Mouse (Mus musculus): ENCODE results near the gene Hspbap1. TPM values are rescaled to one million over a fixed set of nuclear protein-coding genes. Genes with fewer than 3 reads are reported as not detected.

The Hspbap1 gene
- polyA plus RNA-seq, 1 experiment from 2014 or later: 16.1 TPM

DNA sequence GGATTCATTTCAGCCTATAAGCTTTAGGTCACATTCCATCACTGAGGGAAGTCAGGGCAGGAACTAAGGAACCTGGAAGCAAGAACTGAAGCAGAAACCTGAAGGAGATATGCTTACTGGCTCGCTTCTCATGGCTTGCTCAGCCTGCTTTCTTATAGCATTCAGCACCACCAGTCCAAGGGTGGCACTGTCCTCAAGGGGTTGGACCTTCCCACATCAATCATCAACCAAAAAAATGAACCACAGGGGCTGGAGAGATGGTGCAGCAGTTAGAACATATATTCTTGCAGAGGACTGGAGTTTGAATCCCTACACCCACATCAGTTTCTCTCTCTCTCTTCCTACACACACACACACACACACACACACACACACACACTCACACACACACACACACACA, 5.2 kb upstream of the Hspbap1 start:
- peak overlapping the region; percentile 31; the same call in 1 of the 2 replicates for H3K4me2 ChIP-seq
- H3K9ac ChIP-seq: peak overlapping the region; percentile 29; the same call in 1 of the 2 replicates
- peak overlapping the region; percentile 91 for H3K27ac ChIP-seq (replicated peaks)
- 23% methylated on average over 1 of the region's 1 CpGs for WGBS (ENCODE audit: insufficient replicate concordance)
- no peaks in the 10 kb centered on the region for H3K9me3 ChIP-seq (replicated peaks)
- no peak overlapping the region for H3K4me3 ChIP-seq (replicated peaks)
- peaks cover 86% of the 10 kb centered on the region for H3K4me1 ChIP-seq (replicated peaks)
- ATAC-seq (ENCODE audit: insufficient read depth): no peak
- H3K27me3 ChIP-seq: no peaks in the 10 kb centered on the region
- H3K36me3 ChIP-seq (replicated peaks): no peaks in the 10 kb centered on the region

DNA sequence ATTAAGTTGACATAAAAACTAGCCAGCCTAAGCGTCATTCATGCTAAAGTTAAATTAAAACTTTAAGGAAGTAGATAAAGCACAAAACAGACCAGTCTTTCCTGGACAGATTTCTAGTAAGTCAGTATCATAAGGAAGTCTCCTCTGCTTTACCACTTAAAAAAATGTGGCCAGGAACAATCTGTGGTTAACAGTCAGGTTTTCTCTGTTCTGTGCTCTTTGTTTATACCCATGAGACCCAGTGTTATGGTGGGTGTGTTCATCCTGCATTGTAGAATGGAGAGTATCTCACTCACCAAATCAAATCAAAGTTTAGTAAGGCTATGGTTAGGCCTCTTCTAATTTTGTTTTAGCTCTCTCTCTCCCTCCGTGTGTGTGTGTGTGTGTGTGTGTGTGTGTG, 4.7 kb upstream of the Hspbap1 start:
- peaks cover 82% of the 10 kb centered on the region for H3K4me1 ChIP-seq (replicated peaks)
- H3K4me3 ChIP-seq (replicated peaks): no peak overlapping the region
- H3K27ac ChIP-seq (replicated peaks): peak overlapping the region; percentile 91; the same call in 1 of the 2 replicates
- ATAC-seq (ENCODE audit: insufficient read depth): no peak
- no peaks in the 10 kb centered on the region for H3K9me3 ChIP-seq (replicated peaks)
- no peak overlapping the region for H3K9ac ChIP-seq
- H3K4me2 ChIP-seq: peak overlapping the region; percentile 19; the same call in 1 of the 2 replicates
- no peaks in the 10 kb centered on the region for H3K36me3 ChIP-seq (replicated peaks)
- WGBS (ENCODE audit: insufficient replicate concordance): 29% methylated on average over 2 of the region's 2 CpGs
- H3K27me3 ChIP-seq: no peaks in the 10 kb centered on the region

DNA sequence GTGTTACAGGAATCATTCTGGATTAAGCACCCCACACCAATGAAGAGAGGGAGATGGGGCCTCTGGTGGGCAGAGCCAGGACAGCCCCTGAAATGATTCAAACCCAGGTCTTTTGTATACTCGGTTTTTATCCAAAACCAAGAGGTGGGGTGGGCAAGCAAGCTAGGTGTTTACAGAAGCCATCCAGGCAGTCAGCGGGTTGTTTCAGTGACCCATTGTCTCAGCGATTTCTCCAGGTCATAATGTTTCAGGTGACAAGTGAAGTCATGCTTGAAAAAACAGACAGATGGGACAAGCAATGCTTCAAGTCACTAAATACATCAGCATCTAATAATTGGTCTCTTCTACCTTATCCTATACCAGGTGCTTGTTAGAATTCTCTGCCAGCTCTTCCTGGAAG, 3.8 kb upstream of the Hspbap1 start:
- 75% methylated on average over 3 of the region's 3 CpGs for WGBS (ENCODE audit: insufficient replicate concordance)

DNA sequence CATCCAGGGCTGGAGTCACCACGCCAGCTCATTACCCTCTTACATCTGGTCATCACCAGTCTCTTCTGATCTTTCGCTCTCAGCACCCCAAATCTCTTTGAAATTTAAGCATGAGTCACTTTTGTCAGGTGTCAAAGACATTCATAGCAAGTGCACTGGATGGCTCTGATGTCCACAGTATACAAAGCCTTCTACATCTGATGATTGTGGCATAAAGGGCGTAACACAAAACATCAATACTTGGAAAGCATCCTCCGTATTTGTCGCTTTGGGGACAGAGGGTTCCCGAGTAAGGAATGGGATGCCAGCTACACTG, 1.7 kb upstream of the Hspbap1 start:
- no peaks in the 10 kb centered on the region for H3K9me3 ChIP-seq (replicated peaks)
- no peak for ATAC-seq (ENCODE audit: insufficient read depth)
- H3K36me3 ChIP-seq (replicated peaks): peaks cover 9% of the 10 kb centered on the region
- no peaks in the 10 kb centered on the region for H3K27me3 ChIP-seq
- H3K4me3 ChIP-seq (replicated peaks): peak overlapping the region; percentile 82
- peak overlapping the region; percentile 97 for H3K9ac ChIP-seq
- peak overlapping the region; percentile 96 for H3K27ac ChIP-seq (replicated peaks)
- peaks cover 83% of the 10 kb centered on the region for H3K4me1 ChIP-seq (replicated peaks)
- WGBS (ENCODE audit: insufficient replicate concordance): 27% methylated on average over 6 of the region's 6 CpGs
- H3K4me2 ChIP-seq: peak overlapping the region; percentile 97

More for the DNA sequence above, 3.8 kb upstream of the Hspbap1 start:
- Histone ChIP-seq H3K4me2 (peak overlapping the region; percentile 97), H3K4me1 (replicated peaks) (peaks cover 86% of the 10 kb centered on the region), H3K36me3 (replicated peaks) (no peaks in the 10 kb centered on the region), H3K9me3 (replicated peaks) (no peaks in the 10 kb centered on the region), H3K9ac (no peak overlapping the region), H3K4me3 (replicated peaks) (no peak overlapping the region), H3K27ac (replicated peaks) (0 out of 2 replicates have a peak overlapping the region, but pooled peaks have one; percentile 10), H3K27me3 (no peaks in the 10 kb centered on the region)
- ATAC-seq (ENCODE audit: insufficient read depth): no peak

DNA sequence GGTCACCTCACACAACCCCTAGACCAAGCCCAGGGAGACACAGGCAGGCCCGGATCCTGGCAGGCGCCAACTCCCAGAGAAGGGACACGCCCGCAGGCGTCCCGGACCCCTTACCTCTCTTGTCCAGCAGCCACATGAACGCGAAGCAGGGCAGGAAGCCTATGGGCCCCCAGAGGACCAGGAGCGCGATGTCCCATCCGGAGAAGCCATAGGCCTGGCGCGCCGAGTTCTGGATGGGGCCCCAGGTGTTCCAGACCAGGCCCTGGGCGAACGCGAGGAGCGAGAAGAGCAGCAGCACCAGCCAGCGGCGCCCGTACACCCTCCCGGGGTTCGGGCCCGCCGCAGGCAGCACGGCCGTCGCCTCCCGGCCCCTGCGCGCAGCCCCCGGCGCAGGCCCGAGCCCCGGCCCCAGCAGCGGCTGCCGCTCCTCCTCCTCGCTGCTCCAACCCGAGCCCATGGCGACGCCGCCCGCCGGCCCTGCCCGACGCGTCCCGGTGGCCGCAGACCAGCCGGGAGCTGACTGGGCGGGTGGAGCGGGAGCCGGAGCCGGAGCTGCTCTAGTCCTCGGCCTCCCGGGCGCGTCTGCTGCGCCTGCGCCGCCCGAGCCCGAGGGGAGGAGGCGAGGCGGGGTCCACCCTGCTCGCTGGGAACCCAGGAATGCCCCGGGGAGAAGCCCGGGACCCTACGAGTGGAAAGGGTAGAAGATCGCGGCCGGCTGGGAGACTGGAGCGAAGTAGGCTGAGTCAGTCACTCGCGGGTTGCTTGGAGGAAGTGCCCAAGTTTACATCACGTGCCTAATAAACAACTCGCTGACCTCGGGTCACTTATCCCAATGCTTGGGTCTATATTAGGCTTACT, 1.2 kb upstream of the Hspbap1 start, which contains the start of gene Dirc2:
Dirc2 (minus strand) TSS at position 572 of the 858 bp plus-strand sequence.
- H3K27me3 ChIP-seq: no peaks in the 10 kb centered on the region
- WGBS (ENCODE audit: insufficient replicate concordance): under 1% methylated on average over 78 of the region's 78 CpGs
- H3K4me1 ChIP-seq (replicated peaks): peaks cover 77% of the 10 kb centered on the region
- ATAC-seq (ENCODE audit: insufficient read depth): peak; percentile 82
- peaks cover 9% of the 10 kb centered on the region for H3K36me3 ChIP-seq (replicated peaks)
- peak within 1 kb of the TSS; percentile 96 for H3K27ac ChIP-seq (replicated peaks)
- peak within 1 kb of the TSS; percentile 97 for H3K4me2 ChIP-seq
- peak within 1 kb of the TSS; percentile 97 for H3K9ac ChIP-seq
- peak within 1 kb of the TSS; percentile 82 for H3K4me3 ChIP-seq (replicated peaks)
- no peaks in the 10 kb centered on the region for H3K9me3 ChIP-seq (replicated peaks)

DNA sequence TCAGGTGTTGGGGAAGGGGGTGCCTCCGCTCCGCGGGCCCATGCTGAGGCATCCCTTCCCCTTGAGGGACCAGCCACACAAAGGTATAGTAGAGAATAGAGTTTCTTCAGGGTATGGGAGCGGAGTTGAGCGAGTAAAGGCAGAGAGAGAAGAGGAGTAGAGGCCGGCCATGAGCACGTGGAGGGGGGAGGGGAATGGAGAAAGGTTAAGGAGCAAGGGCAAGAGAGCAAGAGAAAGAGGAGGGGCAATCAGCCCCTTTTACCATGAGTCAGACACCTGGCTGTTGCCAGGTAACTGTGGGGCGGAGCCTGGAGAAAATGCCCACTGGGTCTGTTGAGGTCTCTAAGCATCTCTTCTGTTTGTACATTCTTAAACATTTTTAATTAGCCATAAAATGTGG, 966 bp downstream of the Hspbap1 start:
- ATAC-seq (ENCODE audit: insufficient read depth): no peak
- Histone ChIP-seq H3K27ac (replicated peaks) (peak overlapping the region; percentile 96; the same call in 1 of the 2 replicates), H3K9me3 (replicated peaks) (no peaks in the 10 kb centered on the region), H3K4me3 (replicated peaks) (peak overlapping the region; percentile 82), H3K4me1 (replicated peaks) (peaks cover 61% of the 10 kb centered on the region), H3K27me3 (no peaks in the 10 kb centered on the region), H3K9ac (peak overlapping the region; percentile 97), H3K36me3 (replicated peaks) (peaks cover 9% of the 10 kb centered on the region), H3K4me2 (peak overlapping the region; percentile 97)
- 37% methylated on average over 8 of the region's 8 CpGs for WGBS (ENCODE audit: insufficient replicate concordance)

- Histone ChIP-seq H3K27ac (replicated peaks) (peak overlapping the region; percentile 96; the same call in 1 of the 2 replicates), H3K9me3 (replicated peaks) (no peaks in the 10 kb centered on the region), H3K4me2 (peak overlapping the region; percentile 97), H3K36me3 (replicated peaks) (peaks cover 9% of the 10 kb centered on the region), H3K9ac (0 out of 2 replicates have a peak overlapping the region, but pooled peaks have one; percentile 97), H3K4me1 (replicated peaks) (peaks cover 58% of the 10 kb centered on the region), H3K27me3 (no peaks in the 10 kb centered on the region), H3K4me3 (replicated peaks) (peak overlapping the region; percentile 82)
- 76% methylated on average over 5 of the region's 5 CpGs for WGBS (ENCODE audit: insufficient replicate concordance)
- ATAC-seq (ENCODE audit: insufficient read depth): no peak
Measured at GRCm38 (mm10) chr16:35771606-35772005, 1.4 kb downstream of the Hspbap1 start.

DNA sequence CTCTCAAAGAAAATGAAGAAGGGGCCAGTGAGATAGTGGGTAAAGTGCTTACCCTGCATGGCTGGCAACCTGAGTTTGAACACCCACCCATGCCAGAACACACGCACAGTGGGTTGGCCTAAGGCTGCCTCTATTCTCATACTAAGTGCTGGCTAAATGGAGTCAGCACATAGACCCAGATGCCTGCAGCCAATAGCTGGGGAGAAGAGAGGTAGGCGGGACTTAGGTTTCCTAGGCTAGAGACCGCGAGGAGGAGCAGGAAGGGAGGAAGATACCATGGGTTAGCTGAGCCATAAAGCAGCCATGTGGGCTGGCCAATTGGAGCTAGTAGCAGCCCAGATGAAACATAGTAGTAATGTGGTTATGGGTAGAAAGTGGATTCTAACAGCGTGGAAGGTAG, 2.4 kb downstream of the Hspbap1 start:
- no peaks in the 10 kb centered on the region for H3K27me3 ChIP-seq
- peaks cover 9% of the 10 kb centered on the region for H3K36me3 ChIP-seq (replicated peaks)
- H3K9ac ChIP-seq: peak overlapping the region; percentile 19; the same call in 1 of the 2 replicates
- H3K4me3 ChIP-seq (replicated peaks): no peak overlapping the region
- no peak overlapping the region; the same call in 1 of the 2 replicates for H3K4me2 ChIP-seq
- no peak overlapping the region for H3K27ac ChIP-seq (replicated peaks)
- H3K4me1 ChIP-seq (replicated peaks): peaks cover 49% of the 10 kb centered on the region
- H3K9me3 ChIP-seq (replicated peaks): no peaks in the 10 kb centered on the region
- no peak for ATAC-seq (ENCODE audit: insufficient read depth)
- 64% methylated on average over 5 of the region's 5 CpGs for WGBS (ENCODE audit: insufficient replicate concordance)

DNA sequence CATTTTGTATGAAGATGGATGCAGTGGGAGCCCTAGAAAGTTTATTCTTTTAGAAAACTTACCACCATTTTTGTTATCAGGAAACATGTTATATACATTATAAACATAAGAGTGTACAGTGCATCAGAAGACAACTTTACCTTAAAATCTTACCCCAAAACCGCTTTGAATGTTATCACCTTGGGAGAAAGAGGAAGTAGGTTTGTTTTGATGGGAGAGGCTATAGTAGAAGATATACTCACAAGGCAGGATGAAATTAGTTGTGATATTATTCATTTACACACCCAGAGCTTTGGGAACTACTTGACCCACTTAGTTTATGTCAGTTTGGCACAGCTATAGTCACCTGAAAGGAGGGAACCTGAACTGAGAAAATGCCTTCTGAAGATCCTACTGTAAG, 5.7 kb downstream of the Hspbap1 start:
- no peak overlapping the region for H3K4me3 ChIP-seq (replicated peaks)
- WGBS (ENCODE audit: insufficient replicate concordance): 28% methylated on average over 1 of the region's 1 CpGs
- H3K4me1 ChIP-seq (replicated peaks): peaks cover 25% of the 10 kb centered on the region
- H3K4me2 ChIP-seq: no peak overlapping the region
- no peaks in the 10 kb centered on the region for H3K9me3 ChIP-seq (replicated peaks)
- no peak for ATAC-seq (ENCODE audit: insufficient read depth)
- no peaks in the 10 kb centered on the region for H3K27me3 ChIP-seq
- H3K9ac ChIP-seq: no peak overlapping the region
- peaks cover 9% of the 10 kb centered on the region for H3K36me3 ChIP-seq (replicated peaks)
- H3K27ac ChIP-seq (replicated peaks): no peak overlapping the region

- WGBS (ENCODE audit: insufficient replicate concordance): 73% methylated on average over 7 of the region's 7 CpGs
- no peaks in the 10 kb centered on the region for H3K9me3 ChIP-seq (replicated peaks)
- no peak for ATAC-seq (ENCODE audit: insufficient read depth)
Measured at GRCm38 (mm10) chr16:35776737-35777136, 6.6 kb downstream of the Hspbap1 start.

DNA sequence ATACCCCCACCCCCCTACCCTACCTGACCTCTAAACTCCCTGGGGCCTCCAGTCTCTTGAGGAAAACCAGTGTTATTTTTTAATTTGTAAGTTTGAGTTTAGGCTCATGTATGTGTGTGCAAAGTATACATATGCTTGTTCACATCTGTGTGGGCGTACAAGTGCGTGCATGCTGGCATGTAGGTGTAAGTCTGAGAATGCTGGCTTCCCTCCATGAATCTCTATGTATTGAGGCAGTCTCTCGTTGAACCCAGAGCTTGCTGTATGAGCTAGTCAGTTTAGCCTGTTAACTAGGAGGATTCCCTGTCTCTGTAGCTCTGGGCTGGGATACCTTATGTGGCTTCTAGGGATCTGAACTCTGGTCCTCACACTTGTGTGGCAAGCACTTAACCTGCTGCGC, 7.6 kb downstream of the Hspbap1 start:
- no peaks in the 10 kb centered on the region for H3K27me3 ChIP-seq
- no peaks in the 10 kb centered on the region for H3K9me3 ChIP-seq (replicated peaks)
- no peaks in the 10 kb centered on the region; the same call in 1 of the 2 replicates for H3K36me3 ChIP-seq (replicated peaks)
- H3K27ac ChIP-seq (replicated peaks): no peak overlapping the region
- WGBS (ENCODE audit: insufficient replicate concordance): 89% methylated on average over 4 of the region's 4 CpGs
- peaks cover 9% of the 10 kb centered on the region for H3K4me1 ChIP-seq (replicated peaks)
- H3K4me2 ChIP-seq: no peak overlapping the region
- ATAC-seq (ENCODE audit: insufficient read depth): no peak
- H3K9ac ChIP-seq: no peak overlapping the region
- H3K4me3 ChIP-seq (replicated peaks): no peak overlapping the region

More at GRCm38 (mm10) chr16:35776737-35777136, 6.6 kb downstream of the Hspbap1 start:
- Histone ChIP-seq H3K9ac (no peak overlapping the region), H3K4me3 (replicated peaks) (no peak overlapping the region), H3K36me3 (replicated peaks) (peaks cover 9% of the 10 kb centered on the region), H3K4me1 (replicated peaks) (peaks cover 16% of the 10 kb centered on the region), H3K27me3 (no peaks in the 10 kb centered on the region), H3K27ac (replicated peaks) (no peak overlapping the region), H3K4me2 (no peak overlapping the region)

Measured in liver, embryonic 15.5 days (tissue).